Mouse (Mus musculus) hindbrain, embryonic 12.5 days (tissue): Measurements from ENCODE around the gene Zfp954. TPM values are rescaled to one million over a fixed set of nuclear protein-coding genes. Genes with fewer than 3 reads are reported as not detected.
"Not testable (repeated sequence)": the region's sequence is repeated elsewhere in the genome, so short reads cannot be mapped to it uniquely, and the experiment has no call there.

ENCODE experiments used
- ATAC-seq: fragments of 200-750 bp; cut with Nextera tagmentation; 2 replicates; pipeline ENCODE4 v1.8.0; 2017; ENCODE audit warnings: moderate TSS enrichment; ENCODE audit not compliant: low FRiP score
- H3K27ac ChIP-seq: fragments of 300-500 bp; sonication (generic); 2 replicates; pipeline ENCODE4 v1.5.1; 2016; ENCODE audit warnings: mild to moderate bottlenecking
- H3K27me3 ChIP-seq: fragments of 300-500 bp; sonication (generic); 2 replicates; pipeline ENCODE4 v1.6.1; 2016; ENCODE audit warnings: mild to moderate bottlenecking
- H3K36me3 ChIP-seq: fragments of 300-500 bp; sonication (generic); 2 replicates; pipeline ENCODE4 v1.6.1; 2016; ENCODE audit warnings: mild to moderate bottlenecking
- H3K4me1 ChIP-seq: fragments of 300-500 bp; sonication (generic); 2 replicates; pipeline ENCODE4 v1.6.1; 2016
- H3K4me2 ChIP-seq: fragments of 300-500 bp; sonication (generic); replicated peaks from 2 replicates; pipeline ENCODE4 v1.6.1; 2016; ENCODE audit warnings: mild to moderate bottlenecking
- H3K4me3 ChIP-seq: fragments of 300-500 bp; sonication (generic); 2 replicates; pipeline ENCODE4 v1.5.1; 2016; ENCODE audit warnings: mild to moderate bottlenecking
- H3K9ac ChIP-seq: fragments of 300-500 bp; sonication (generic); 2 replicates; pipeline ENCODE4 v1.6.1; 2016; ENCODE audit warnings: mild to moderate bottlenecking, moderate library complexity
- H3K9me3 ChIP-seq: fragments of 300-500 bp; sonication (generic); replicated peaks from 2 replicates; pipeline ENCODE4 v1.6.1; 2016; ENCODE audit warnings: mild to moderate bottlenecking
- WGBS: fragments of 180-500 bp; shearing (Covaris S2); methylation state at CpG from one replicate; pipeline ENCODE4 v1.1.7; 2016; 5-methylcytosine and 5-hydroxymethylcytosine counted together
- polyA plus RNA-seq: library from polyadenylated mRNA; unstranded; fragments of >200 nt; fragmentation: Nextera tagmentation; extraction: Ambion mirVana; gene quantifications from 2 replicates; pipeline ENCODE4 v1.2.1, GENCODE M21; 2016

The Zfp954 gene
- polyA plus RNA-seq, result 18.0 and 19.2 TPM in 2 replicates

DNA sequence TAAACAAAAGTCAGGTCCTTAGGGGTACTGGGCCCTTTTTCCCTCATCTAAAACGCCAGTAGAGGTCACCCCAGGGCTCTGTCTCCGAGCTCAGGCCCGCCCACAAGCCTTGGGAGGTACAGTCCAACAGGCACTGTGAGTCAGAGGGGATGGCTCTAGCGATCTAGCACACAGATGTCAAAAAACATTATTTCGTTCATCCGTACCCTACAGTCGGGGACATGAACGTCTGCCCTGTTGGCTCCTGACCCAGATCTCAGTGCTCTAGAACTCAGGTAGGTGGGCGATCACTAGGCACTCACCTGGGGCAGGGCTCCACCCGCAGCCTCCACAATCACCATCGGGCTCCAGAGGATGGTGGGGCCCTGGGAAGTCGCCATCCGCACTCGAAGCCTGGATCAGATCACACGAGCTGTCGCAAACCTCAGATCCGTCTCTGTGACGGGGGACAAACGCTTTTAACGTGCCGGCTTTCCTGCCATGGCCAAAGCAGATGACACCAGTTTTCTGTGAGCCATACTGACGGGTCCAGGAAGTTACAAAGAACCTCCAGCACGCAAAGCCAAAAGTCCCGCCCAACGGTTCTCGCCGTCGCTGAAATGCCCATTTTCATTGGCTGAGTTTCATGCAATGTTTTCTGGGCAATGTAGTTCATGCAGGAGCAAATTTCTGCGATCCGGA is at the start of gene Zfp954:
Gene Zfp954 (minus strand): TSS at position 568 of the 681 bp plus-strand sequence.
- no peaks in the 10 kb centered on the region for H3K27me3 ChIP-seq
- peak; percentile 92 for ATAC-seq
- peak within 1 kb of the TSS; percentile 56 for H3K4me2 ChIP-seq
- H3K9ac ChIP-seq, result peak within 1 kb of the TSS; percentile 65
- H3K36me3 ChIP-seq, result peaks cover 29% of the 10 kb centered on the region
- under 1% methylated on average over 30 of the region's 30 CpGs for whole genome bisulfite sequencing
- H3K4me3 ChIP-seq, result peak within 1 kb of the TSS; percentile 55
- peaks cover 10% of the 10 kb centered on the region for H3K4me1 ChIP-seq
- H3K27ac ChIP-seq, result no peak within 1 kb of the TSS
- H3K9me3 ChIP-seq, result no peaks in the 10 kb centered on the region

DNA sequence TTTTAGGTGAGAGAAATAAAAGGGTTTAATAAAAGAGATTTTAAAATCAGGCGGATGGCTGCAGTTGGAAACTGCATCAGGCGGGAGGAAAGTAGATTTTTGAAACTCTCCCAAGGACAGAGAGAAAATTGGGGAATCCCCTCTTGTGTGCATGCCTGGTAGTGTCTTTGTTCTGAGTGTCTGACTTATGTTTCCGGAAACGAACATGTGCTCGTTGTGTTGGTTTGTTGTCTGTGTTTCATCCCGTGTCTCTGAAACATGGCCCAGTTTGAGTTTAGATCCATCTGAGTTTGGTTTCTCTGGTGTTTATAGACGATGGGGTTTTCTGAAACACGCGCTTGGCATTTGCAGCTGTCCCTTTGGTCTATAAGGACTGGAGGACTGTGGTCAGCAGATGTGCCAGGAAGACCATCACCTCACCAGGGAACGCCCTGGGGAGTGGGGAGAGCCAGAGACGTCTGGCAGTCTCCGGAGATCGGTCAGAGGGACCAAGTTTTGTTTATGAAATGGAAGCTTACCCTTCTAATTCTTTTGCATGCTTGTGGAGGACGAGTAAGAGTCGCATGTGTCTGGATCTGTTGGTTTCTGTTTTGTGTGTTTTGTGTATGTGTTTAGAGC is 24.8 kb upstream of the Zfp954 start:
- no peak for ATAC-seq
- no peaks in the 10 kb centered on the region for H3K27me3 ChIP-seq
- no peak overlapping the region for H3K4me2 ChIP-seq
- H3K9me3 ChIP-seq, result 0 out of 2 replicates have a peak, but pooled peaks cover 4% of the 10 kb centered on the region
- no peak overlapping the region for H3K27ac ChIP-seq
- WGBS, result 91% methylated on average over 15 of the region's 15 CpGs
- H3K4me3 ChIP-seq, result no peak overlapping the region
- H3K36me3 ChIP-seq, result no peaks in the 10 kb centered on the region
- no peaks in the 10 kb centered on the region for H3K4me1 ChIP-seq
- H3K9ac ChIP-seq, result no peak overlapping the region

GRCm38 (mm10) chr7:7144215-7144614 is 22.9 kb upstream of the Zfp954 start:
- ATAC-seq, result no peak
- H3K36me3 ChIP-seq, result no peaks in the 10 kb centered on the region
- no peak overlapping the region for H3K9ac ChIP-seq
- no peak overlapping the region for H3K27ac ChIP-seq
- H3K4me2 ChIP-seq, result no peak overlapping the region
- H3K27me3 ChIP-seq, result no peaks in the 10 kb centered on the region
- no peaks in the 10 kb centered on the region for H3K4me1 ChIP-seq
- no peak overlapping the region for H3K4me3 ChIP-seq
- 0 out of 2 replicates have a peak, but pooled peaks cover 4% of the 10 kb centered on the region for H3K9me3 ChIP-seq
- WGBS, result 83% methylated on average over 1 of the region's 1 CpGs

- Histone ChIP-seq H3K4me3 (peak within 1 kb of the TSS; percentile 37), H3K9ac (peak within 1 kb of the TSS; percentile 54), H3K27ac (peak within 1 kb of the TSS; percentile 66), H3K9me3 (no peaks in the 10 kb centered on the region), H3K4me1 (peaks cover 7% of the 10 kb centered on the region; the same call in 1 of the 2 replicates), H3K27me3 (no peaks in the 10 kb centered on the region), H3K36me3 (peaks cover 17% of the 10 kb centered on the region), H3K4me2 (peak within 1 kb of the TSS; percentile 55)
- peak; percentile 97 for ATAC-seq
- WGBS, result 7% methylated on average over 16 of the region's 16 CpGs
Measured at GRCm38 (mm10) chr7:7136379-7136866, 15.1 kb upstream of the Zfp954 start, which contains the start of gene Zfp773. TSS of gene Zfp773 (minus strand) at chr7:7136755.

GRCm38 (mm10) chr7:7132751-7133150 is 11.5 kb upstream of the Zfp954 start:
- Histone ChIP-seq H3K9me3 (0 out of 2 replicates have a peak, but pooled peaks cover 7% of the 10 kb centered on the region), H3K27me3 (no peaks in the 10 kb centered on the region), H3K4me2 (no peak overlapping the region), H3K4me3 (no peak overlapping the region), H3K9ac (no peak overlapping the region), H3K27ac (no peak overlapping the region), H3K4me1 (peaks cover 7% of the 10 kb centered on the region; the same call in 1 of the 2 replicates), H3K36me3 (peaks cover 27% of the 10 kb centered on the region)
- WGBS, result 77% methylated on average over 8 of the region's 8 CpGs
- ATAC-seq, result no peak

DNA sequence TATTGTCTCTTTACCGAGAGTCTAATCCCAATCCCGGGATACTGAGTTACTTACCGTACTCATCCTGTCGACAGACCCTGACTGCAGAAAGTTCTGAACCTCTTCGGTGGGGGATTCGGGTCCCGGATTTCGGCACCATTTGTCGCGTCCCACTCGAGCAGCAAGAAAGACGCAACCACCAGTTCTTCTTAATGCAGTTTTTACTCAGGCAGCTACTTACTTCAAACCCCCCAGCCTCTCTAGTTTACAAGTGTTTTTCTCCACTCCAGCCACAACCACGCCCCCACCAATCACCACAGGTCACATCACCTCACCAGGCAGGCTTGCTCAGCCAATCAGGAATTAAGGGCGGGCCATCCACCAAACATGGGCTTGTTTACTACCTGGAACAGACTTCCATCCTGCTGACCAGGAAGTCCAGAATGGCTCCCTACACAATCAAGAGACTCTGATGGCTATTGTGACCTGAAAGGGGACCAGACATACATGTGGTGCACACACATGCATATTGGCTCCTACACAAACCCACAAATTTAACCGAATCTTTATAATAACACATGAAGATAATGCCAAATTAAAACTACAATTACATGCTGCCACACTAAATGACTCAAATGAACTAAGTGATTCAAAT is 9.3 kb upstream of the Zfp954 start:
- not testable (repeated sequence) for H3K27ac ChIP-seq, H3K9me3 ChIP-seq, H3K4me2 ChIP-seq, H3K4me3 ChIP-seq, H3K9ac ChIP-seq, ATAC-seq, H3K27me3 ChIP-seq, H3K4me1 ChIP-seq
- 93% methylated on average over 15 of the region's 15 CpGs for WGBS
- H3K36me3 ChIP-seq, result peaks cover 27% of the 10 kb centered on the region

DNA sequence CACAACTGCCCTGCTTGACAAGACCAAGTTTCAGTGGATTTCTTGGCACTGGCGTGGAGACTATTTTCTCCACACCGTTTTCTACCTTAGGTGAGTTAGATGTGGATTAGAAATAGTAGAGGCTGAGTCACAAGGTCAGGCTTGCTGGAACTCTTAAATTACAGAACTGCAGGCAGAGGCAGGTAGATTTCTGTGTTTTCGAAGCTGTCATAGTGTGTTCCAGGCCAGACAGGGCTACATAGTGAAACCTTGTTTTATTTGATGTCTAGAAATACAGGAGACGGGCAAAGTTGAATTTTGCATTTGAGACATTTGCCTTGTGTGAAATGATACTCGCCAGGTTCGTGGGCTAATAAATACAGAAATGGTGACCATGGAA is 303 bp upstream of the Zfp954 start:
- Histone ChIP-seq H3K4me2 (peak overlapping the region; percentile 56), H3K36me3 (peaks cover 23% of the 10 kb centered on the region), H3K4me3 (peak overlapping the region; percentile 55), H3K9ac (no peak overlapping the region), H3K4me1 (peaks cover 10% of the 10 kb centered on the region), H3K27me3 (no peaks in the 10 kb centered on the region), H3K27ac (no peak overlapping the region), H3K9me3 (no peaks in the 10 kb centered on the region)
- WGBS, result 56% methylated on average over 6 of the region's 6 CpGs
- no peak for ATAC-seq

GRCm38 (mm10) chr7:7118441-7118840 is 2.8 kb downstream of the Zfp954 start:
- Histone ChIP-seq H3K27me3 (no peaks in the 10 kb centered on the region), H3K4me3 (no peak overlapping the region), H3K27ac (no peak overlapping the region), H3K36me3 (peaks cover 54% of the 10 kb centered on the region), H3K9ac (no peak overlapping the region), H3K4me1 (peaks cover 10% of the 10 kb centered on the region), H3K9me3 (no peaks in the 10 kb centered on the region), H3K4me2 (no peak overlapping the region)
- WGBS, result 97% methylated on average over 2 of the region's 2 CpGs
- no peak for ATAC-seq

DNA sequence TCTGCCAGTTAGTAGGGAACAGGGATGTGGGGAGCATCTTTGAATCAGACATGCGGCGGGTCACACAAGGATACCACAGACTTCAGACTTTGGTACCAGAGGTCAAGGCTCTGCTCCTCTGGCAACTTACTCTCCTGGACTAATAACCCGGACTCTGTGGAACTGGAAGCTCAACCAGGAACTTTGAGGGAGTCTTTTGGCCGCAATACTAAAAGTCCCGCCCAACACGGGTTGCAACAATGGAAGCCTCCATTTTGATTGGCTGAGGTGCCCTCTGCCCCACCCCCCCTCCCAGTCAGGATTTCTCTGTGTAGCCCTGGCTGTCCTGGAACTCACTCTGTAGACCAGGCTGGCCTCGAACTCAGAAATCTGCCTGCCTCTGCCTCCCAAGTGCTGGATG is 12.8 kb downstream of the Zfp954 start:
- Histone ChIP-seq H3K27ac (no peak overlapping the region), H3K4me2 (no peak overlapping the region), H3K27me3 (no peaks in the 10 kb centered on the region), H3K9me3 (peaks cover 15% of the 10 kb centered on the region), H3K36me3 (peaks cover 10% of the 10 kb centered on the region), H3K4me1 (no peaks in the 10 kb centered on the region), H3K9ac (no peak overlapping the region), H3K4me3 (no peak overlapping the region)
- no peak for ATAC-seq
- 86% methylated on average over 7 of the region's 7 CpGs for WGBS

Other genes starting within 250 kb of the Zfp954 start
- 0.54 TPM in 1 of 2 replicates, not detected in the other for gene Aurkc, start 126.2 kb downstream of the Zfp954 start, polyA plus RNA-seq
- 10.7 and 11.1 TPM in 2 replicates for gene Zfp773, start 15.3 kb upstream of the Zfp954 start, polyA plus RNA-seq
- 3.5 and 3.7 TPM in 2 replicates for gene Zfp418, start 49.8 kb upstream of the Zfp954 start, polyA plus RNA-seq
- gene Zfp772, start 88.5 kb upstream of the Zfp954 start, polyA plus RNA-seq, result 9.2 TPM in 2 replicates
- gene Vmn2r29, start 125.8 kb upstream of the Zfp954 start, polyA plus RNA-seq, result 0.76 and 1.3 TPM in 2 replicates
- gene Gm45844, start 156.8 kb upstream of the Zfp954 start, polyA plus RNA-seq, result 3.5 and 3.8 TPM in 2 replicates
- gene Clcn4, start 179.4 kb upstream of the Zfp954 start, polyA plus RNA-seq, result 101 and 102 TPM in 2 replicates
- gene Vmn2r30, start 216.1 kb upstream of the Zfp954 start, polyA plus RNA-seq, result not detected in 2 replicates